Mouse (Mus musculus): Measurements from ENCODE around the gene Mast4. TPM values are rescaled to one million over a fixed set of nuclear protein-coding genes. Genes with fewer than 3 reads are reported as not detected.

The Mast4 gene
- polyA plus RNA-seq, 1 experiment: 0.04 TPM

DNA sequence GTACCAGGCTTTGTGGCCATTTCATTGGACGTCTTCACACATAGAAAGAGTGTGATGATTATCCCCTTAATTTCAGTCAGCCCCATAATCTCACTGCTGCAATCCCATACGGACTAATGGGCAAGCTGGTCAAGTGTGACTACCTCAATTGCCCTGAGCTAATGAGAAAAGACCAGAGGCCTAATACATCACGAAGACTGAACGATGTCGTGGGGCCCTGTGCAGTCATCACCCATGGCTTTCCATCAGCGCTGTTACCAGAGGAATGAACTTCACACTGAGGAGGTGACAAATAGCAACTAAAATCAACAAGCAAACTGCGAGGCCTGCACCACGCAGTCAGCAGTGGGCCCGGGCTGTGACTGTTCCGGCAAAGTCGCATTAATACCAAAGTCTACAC lies 344.7 kb downstream of the Mast4 start:
- TF ChIP-seq TAL1 (IDR thresholded peaks at IDR 0.05; ENCODE audit: low read length) (no peak), GATA1 (IDR thresholded peaks at IDR 0.05; ENCODE audit: low read length) (no peak)
- H3K27me3 ChIP-seq (ENCODE audit: control insufficient read depth): no peaks in the 10 kb centered on the region
- no peak overlapping the region for H3K4me3 ChIP-seq (replicated peaks)
- no peaks in the 10 kb centered on the region for H3K36me3 ChIP-seq (ENCODE audit: control insufficient read depth)
- H3K4me1 ChIP-seq (ENCODE audit: control insufficient read depth): no peaks in the 10 kb centered on the region
- H3K9me3 ChIP-seq (ENCODE audit: control insufficient read depth, low read length): no peaks in the 10 kb centered on the region

DNA sequence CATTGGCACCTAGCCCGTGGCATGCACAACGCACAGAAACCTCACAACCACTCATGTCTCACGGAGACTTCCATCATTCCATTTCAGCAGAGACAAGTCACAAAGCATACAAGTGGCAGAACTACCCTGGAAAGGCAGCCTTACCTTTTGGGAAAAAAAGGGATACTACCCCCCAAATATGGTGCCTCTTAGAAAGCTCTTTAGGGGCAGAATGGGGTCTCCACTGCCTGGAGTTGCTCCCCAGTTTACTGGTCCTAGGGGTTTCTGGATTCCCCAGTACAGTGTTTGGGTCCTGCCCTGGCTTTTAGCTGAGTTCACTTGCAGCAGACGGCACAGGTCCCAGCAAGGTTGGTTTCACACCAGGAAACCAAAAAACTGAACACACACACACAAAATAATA lies 345.3 kb downstream of the Mast4 start:
- Histone ChIP-seq H3K4me3 (replicated peaks) (no peak overlapping the region), H3K9me3 (ENCODE audit: control insufficient read depth, low read length) (peaks cover 3% of the 10 kb centered on the region; the same call in 1 of the 2 replicates), H3K36me3 (ENCODE audit: control insufficient read depth) (no peaks in the 10 kb centered on the region), H3K27me3 (ENCODE audit: control insufficient read depth) (no peaks in the 10 kb centered on the region), H3K4me1 (ENCODE audit: control insufficient read depth) (no peaks in the 10 kb centered on the region)
- TF ChIP-seq TAL1 (IDR thresholded peaks at IDR 0.05; ENCODE audit: low read length) (no peak), GATA1 (IDR thresholded peaks at IDR 0.05; ENCODE audit: low read length) (no peak)

- Histone ChIP-seq H3K4me1 (ENCODE audit: control insufficient read depth) (no peaks in the 10 kb centered on the region), H3K9me3 (ENCODE audit: control insufficient read depth, low read length) (peaks cover 3% of the 10 kb centered on the region; the same call in 1 of the 2 replicates), H3K36me3 (ENCODE audit: control insufficient read depth) (no peaks in the 10 kb centered on the region), H3K27me3 (ENCODE audit: control insufficient read depth) (no peaks in the 10 kb centered on the region), H3K4me3 (replicated peaks) (no peak overlapping the region)
- TF ChIP-seq GATA1 (IDR thresholded peaks at IDR 0.05; ENCODE audit: low read length): no peak
These were observed 345.9 kb downstream of the Mast4 start for GRCm38 (mm10) chr13:102988251-102988895.

DNA sequence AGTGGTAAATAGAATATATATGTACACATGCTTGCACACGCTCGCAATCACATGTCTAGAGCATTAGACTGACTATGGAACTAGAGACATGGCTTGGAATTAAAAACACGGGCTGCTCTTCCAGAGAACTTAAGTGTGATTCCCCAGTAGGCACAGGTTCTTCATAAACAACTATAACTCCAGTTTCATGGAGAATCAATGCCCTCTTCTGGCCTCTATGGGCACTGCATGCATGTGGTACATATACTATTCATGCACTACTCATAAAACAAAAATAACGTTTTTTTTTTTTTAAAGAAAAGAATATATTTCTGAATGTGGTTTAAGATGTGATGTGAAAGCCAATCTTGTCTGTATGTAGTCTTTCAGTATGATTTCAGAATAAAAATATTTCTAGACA lies 349.7 kb downstream of the Mast4 start:
- Histone ChIP-seq H3K36me3 (ENCODE audit: control insufficient read depth) (no peaks in the 10 kb centered on the region), H3K9me3 (ENCODE audit: control insufficient read depth, low read length) (peaks cover 5% of the 10 kb centered on the region; the same call in 1 of the 2 replicates), H3K27me3 (ENCODE audit: control insufficient read depth) (no peaks in the 10 kb centered on the region), H3K4me1 (ENCODE audit: control insufficient read depth) (no peaks in the 10 kb centered on the region), H3K4me3 (replicated peaks) (no peak overlapping the region)
- TF ChIP-seq GATA1 (IDR thresholded peaks at IDR 0.05; ENCODE audit: low read length): no peak
- no peak for TF ChIP-seq TAL1 (IDR thresholded peaks at IDR 0.05; ENCODE audit: low read length)

GRCm38 (mm10) chr13:102973853-102974252 lies 360.4 kb downstream of the Mast4 start:
- 0 out of 2 replicates have a peak, but pooled peaks cover 2% of the 10 kb centered on the region for H3K9me3 ChIP-seq (ENCODE audit: control insufficient read depth, low read length)

DNA sequence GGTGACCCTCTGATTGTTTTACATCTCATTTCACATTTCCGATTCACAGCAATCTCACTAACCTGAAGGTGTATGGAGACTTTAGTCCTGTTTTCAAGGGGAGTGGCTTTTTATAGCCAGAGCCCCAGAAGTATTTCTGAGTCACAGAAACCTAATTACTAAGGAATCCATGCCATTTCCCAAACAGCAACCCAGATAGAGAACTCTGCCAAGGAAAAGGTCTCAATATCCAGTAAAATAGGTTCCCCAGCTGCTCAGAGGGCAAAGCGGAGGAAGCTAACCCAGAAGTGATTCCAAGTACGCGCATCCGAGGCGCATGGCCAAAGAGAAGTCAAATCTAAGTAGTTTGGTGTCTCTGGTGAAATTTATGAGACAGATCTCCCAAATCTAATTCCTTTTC lies 370.8 kb downstream of the Mast4 start:
- Histone ChIP-seq H3K36me3 (ENCODE audit: control insufficient read depth) (no peaks in the 10 kb centered on the region), H3K4me1 (ENCODE audit: control insufficient read depth) (no peaks in the 10 kb centered on the region), H3K4me3 (replicated peaks) (no peak overlapping the region), H3K9me3 (ENCODE audit: control insufficient read depth, low read length) (no peaks in the 10 kb centered on the region), H3K27me3 (ENCODE audit: control insufficient read depth) (no peaks in the 10 kb centered on the region)
- TF ChIP-seq TAL1 (IDR thresholded peaks at IDR 0.05; ENCODE audit: low read length) (no peak), GATA1 (IDR thresholded peaks at IDR 0.05; ENCODE audit: low read length) (no peak)

More at GRCm38 (mm10) chr13:102973853-102974252, 360.4 kb downstream of the Mast4 start:
- no peaks in the 10 kb centered on the region for H3K27me3 ChIP-seq (ENCODE audit: control insufficient read depth)
- H3K4me3 ChIP-seq (replicated peaks): no peak overlapping the region
- no peaks in the 10 kb centered on the region for H3K36me3 ChIP-seq (ENCODE audit: control insufficient read depth)
- H3K4me1 ChIP-seq (ENCODE audit: control insufficient read depth): no peaks in the 10 kb centered on the region
- TF ChIP-seq TAL1 (IDR thresholded peaks at IDR 0.05; ENCODE audit: low read length) (no peak), GATA1 (IDR thresholded peaks at IDR 0.05; ENCODE audit: low read length) (no peak)

DNA sequence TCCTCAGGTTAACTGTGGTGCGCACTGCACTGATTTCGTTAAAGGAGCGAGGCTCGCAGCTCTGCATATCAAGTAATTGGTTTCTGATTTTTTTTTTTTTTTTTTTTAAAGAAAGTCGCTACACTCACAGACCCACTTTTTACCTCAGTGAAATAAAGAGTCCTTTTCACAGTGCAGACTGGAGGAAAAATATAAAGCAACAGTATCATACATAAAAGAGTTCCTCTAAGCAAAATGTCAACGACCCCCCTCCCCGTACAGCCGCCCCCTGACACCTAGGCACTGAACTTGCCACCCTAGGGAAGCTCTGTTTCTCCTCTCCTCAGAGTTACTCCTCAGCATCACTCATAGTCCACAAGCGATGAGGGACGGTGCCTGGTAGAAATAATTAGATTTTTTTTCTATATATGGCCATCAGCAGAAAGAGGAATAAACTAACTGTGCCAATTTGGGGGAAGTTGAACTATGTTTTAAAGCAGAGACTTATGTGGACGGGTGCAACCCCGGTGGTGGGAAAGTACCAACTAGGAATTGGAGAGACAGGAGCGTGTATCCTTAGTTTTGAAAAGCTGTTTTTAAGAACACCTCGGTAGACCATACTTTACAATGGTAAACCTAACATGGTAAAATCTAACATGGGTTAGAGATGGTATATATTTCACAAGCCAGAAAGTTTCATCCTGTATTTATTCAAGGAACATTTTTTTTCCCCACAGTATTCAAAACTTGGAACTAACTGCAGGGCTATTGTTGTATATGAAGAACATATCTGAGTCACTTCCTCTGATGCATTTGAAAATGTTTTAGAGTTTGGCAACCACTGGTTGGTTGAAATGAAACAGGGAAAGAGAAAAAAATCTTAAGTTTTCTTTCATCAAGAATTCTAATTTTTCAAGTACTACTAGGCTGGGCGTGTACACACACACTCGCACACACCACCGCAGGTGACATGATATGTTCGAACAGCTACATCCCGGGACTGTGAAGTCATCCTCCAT lies 375.7 kb downstream of the Mast4 start:
- Histone ChIP-seq H3K27me3 (ENCODE audit: control insufficient read depth) (no peaks in the 10 kb centered on the region), H3K9me3 (ENCODE audit: control insufficient read depth, low read length) (no peaks in the 10 kb centered on the region), H3K4me1 (ENCODE audit: control insufficient read depth) (no peaks in the 10 kb centered on the region), H3K36me3 (ENCODE audit: control insufficient read depth) (no peaks in the 10 kb centered on the region), H3K4me3 (replicated peaks) (no peak overlapping the region)
- no peak for TF ChIP-seq GATA1 (IDR thresholded peaks at IDR 0.05; ENCODE audit: low read length)
- TF ChIP-seq TAL1 (IDR thresholded peaks at IDR 0.05; ENCODE audit: low read length): no peak

DNA sequence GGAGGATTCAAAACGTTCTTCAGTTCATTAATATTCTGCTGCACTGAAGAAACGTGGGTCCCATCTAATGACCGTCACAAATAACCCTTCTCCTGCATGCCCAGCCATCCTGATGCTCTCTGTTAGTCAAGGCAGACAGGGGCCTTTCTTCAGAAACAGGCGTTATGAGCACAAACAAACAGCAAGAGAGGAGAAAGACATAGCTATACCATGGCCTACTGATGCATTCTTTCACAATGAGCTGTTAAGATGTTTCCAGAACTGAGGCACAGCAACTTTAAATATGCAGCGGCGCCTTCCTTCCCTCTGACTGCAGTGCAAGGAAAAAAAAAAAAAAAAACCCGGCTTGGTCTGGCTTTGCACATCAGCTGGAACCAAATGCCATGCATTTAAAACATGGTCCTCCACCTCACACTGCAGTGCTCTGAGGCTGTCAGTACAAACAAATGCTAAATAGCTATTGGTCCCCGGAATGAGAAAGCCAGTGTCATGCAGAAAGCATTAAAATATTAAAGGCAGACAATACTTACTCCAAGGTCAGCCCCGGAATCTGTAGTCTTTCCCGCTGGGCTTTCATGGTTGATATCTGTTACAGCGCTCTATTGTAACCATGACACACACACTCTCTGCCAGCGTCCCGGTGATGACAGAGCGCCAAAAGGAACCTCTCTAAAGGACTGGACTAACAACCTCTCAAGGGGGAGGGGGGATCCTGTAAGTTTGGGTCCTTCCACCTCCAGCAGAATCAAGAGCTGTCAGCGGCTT lies 376.6 kb downstream of the Mast4 start:
- no peaks in the 10 kb centered on the region for H3K36me3 ChIP-seq (ENCODE audit: control insufficient read depth)
- no peaks in the 10 kb centered on the region for H3K9me3 ChIP-seq (ENCODE audit: control insufficient read depth, low read length)
- no peak overlapping the region for H3K4me3 ChIP-seq (replicated peaks)
- TF ChIP-seq GATA1 (IDR thresholded peaks at IDR 0.05; ENCODE audit: low read length) (no peak), TAL1 (IDR thresholded peaks at IDR 0.05; ENCODE audit: low read length) (no peak)
- no peaks in the 10 kb centered on the region for H3K27me3 ChIP-seq (ENCODE audit: control insufficient read depth)
- no peaks in the 10 kb centered on the region for H3K4me1 ChIP-seq (ENCODE audit: control insufficient read depth)

Measured in erythroblast, embryonic 14.5 days (primary cell).